Mouse (Mus musculus) induced T-regulatory cell, adult 2 months (primary cell): Measurements from ENCODE around the gene Stap2.
A peak's percentile ranks its signal among the peaks of the same experiment; 100 is the strongest.

Experiments used
- DNase-seq: peaks from one replicate; pipeline ENCODE4 v3.0.0-alpha.2; 2012; ENCODE audit warnings: low read depth

Gene Stap2

DNA sequence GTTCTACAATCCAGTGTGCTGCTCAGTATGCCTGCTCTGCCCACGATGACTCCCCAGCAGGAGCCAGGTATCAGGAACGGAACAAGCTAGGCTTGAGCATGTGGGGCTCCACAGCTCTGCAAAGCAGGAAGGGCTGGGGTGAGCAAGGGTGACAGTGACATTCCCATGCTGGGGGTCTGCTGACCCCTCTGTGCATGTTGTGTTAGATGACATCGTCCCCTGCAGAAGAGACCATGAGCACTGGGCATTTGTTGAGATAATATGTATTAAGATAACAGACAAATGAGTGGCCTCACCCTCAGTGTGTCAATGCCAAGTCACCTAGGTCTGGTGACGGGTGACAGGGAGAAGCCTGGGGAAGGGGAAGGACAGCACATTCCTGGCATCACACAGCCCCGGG, 19.5 kb upstream of the Stap2 start:
- DNase-seq = no peak

DNA sequence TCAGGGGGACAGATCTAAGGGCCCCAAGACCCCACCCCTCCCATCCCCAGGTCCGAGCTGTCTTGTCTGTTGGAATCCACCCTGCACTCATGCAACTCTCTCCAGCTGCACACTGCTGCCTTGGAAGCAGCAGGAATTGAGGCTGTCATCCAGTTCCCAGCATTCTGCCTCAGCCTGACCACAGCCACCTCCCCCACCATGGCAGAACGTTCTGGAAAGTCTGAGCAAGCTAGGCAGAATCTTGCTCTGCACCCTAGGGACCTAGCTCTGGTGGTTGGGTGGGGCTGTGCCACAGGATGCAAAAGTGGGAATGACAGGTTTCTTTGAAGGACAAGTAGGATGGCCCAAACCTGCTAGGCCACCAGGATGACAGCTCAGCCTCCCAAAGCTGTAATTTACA, 19.1 kb upstream of the Stap2 start:
- no peak for DNase-seq

DNA sequence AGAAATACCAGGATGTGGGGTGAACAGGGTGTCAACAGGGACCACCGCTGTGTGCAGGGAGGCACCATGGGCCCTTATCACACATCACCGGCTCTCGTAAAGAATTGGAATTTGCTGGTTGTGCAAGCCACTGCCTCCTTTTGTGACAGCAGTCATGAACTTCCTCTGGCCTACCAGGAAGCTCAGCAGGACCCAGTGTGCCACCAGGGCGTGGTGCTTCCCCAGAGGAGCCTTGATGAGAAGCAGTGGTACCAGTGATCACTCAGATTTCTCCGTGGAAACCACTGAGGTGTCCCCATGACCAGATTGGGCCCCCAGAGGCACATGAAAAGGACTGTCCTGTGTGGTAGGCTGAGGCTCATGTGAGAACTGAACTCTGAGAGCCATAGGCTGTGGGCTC, 18.0 kb upstream of the Stap2 start:
- DNase-seq = peak; percentile 46

DNA sequence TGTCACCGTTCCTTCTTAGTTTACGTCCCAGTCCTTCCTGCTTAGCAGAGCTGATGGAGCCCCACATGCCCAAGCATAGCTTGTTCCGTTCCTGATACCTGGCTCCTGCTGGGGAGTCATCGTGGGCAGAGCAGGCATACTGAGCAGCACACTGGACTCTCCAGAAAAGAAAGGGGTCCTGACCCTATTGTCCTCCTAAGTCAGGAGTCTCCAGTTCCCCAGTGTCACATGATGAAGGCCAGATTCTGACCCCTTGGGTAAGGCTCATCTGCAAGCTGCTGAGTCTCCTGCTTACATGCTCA, 17.6 kb upstream of the Stap2 start:
- no peak for DNase-seq

DNA sequence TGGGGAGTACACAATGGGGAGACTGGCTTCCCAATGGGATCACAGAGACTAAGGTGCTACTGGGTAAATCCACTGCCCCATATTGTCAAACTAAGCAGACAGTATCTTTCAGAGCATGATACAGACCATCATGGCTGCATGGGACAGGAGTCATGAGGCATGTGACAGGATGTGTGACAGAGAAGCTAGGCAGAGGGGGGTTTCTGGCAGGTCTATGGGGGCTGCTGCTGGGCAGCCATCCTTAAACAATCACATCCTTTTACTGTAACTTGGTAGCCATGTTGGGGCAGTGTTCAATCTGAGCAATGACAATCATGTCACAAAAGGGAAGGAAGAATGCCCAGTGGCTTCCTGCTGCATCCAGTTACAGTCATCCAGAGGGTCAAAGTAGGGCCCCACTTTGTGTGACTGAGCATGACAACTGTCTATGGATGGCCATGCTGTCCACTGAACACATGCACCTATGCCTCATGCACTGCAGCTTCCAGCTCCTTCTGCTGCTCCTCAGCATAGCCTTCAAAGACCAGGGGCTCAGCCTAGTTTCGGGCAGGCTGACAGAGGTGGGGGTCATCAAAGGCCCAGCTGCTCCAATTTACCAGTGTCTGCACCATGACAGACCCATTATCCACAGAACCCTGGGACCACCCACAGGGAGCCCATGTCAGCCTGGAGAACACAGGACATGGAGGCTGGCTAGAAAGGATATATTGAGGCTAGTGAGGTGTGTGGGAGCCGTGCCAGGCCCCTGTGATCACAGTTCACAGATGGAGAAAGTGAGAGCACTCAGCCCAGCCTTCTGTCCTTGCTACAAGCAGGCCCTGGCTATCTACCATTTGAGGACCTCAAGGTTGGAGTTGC, 17.0 kb upstream of the Stap2 start:
- DNase-seq = no peak

DNA sequence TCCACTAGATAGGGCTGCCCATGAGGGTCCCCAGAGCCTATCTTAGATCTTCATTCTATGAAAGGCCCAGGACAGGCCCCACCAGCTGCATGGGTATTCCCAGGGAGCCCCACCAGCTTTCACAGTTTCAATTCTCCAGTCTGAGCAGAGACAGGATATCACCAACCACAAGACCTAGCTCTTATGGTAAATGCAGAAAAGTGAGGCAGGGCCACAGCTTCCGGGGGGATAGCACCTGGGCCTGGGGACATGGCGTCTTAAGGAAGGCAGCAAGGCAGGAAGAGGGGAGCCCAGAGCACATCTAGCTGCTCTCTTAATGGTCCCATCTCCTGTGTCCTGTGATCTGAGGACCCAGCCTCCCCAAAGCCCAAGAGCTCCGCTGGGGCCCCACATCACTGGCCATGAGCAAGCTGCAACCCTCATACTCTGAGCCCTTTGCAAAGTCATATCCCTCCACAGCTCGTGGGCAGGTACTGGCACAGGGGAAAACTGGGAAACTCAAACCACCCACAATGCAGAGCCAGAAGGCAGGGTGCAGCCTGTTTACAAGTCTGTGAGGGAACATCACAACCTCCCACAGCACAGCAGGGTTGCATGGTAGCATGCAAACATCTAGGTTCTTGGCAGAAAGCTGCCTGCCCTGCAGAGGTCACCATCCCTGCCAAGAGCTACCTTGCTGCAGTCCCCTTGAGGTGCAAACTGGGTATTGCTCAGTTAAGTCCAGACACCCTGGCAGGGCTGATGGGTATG, 16.0 kb upstream of the Stap2 start:
- peak; percentile 70 for DNase-seq

DNA sequence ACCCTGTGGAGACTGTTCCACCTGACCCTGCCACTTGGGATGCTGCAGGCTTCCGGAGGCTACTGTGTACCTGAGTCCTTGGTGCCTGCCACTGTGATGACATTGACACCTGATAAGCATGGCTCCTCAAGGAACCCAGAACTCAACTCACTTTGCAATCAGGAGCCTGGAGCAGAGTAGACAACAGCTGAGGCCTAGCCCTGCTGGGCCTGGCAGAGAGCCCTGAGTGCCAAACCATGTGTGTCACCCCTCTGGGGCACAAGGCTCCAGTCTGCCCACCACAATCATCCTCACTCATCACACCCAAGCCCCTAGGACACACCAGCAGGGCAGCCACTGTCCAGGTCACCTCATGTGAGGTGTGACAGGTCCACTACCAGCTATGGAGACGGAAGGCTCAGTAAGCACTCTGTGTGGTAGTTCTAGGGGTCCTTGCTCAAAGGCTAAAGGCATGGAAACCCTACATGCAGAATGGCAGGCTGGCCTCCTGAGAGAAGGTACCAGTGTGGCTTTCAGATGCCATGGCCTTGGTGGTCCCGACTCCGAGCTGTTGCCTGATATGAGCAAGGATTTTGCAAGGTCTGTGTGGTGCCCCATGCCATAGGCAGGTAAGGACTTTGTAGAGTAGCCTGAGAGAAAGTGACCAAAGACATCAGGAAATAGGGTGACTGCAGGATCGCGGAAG, 15.2 kb upstream of the Stap2 start:
- no peak for DNase-seq

DNA sequence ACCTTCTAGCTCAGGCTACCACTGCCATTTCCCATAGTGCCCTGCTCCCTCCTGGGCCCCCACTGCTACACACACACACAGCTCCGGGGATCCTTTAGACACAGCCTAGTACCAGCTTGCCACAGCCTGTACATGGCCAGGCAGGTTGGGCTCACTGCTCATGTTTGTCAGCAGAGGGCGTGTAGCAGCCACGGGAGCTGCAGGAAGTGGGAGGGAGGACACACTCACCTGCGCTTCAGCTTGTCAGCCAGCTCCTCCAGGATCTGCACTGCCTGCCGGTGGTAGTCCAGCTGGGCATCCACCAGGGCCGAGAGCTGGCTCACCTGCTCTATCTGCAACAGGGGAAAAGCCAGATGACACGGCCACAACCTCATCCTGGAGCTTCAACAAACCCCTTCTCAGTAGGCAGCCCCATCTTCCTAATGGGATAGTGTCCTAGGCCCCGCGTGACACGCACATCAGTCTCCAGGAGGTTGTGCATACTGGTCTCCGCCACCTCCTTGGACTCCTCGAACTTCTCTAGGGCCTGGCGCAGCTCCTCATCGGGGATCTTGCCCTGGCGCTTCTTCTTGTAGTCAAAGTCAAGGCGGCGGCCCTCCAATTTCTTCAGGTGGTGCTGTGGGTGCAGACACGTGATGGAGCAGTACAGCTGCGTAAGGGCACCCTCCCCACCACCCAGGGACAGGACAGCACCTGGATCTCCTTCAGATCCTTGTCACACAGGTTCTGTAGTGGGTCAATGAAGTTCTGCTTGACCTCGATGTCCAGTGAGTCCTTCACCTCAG, 13.2 kb upstream of the Stap2 start:
- DNase-seq = peak; percentile 68

DNA sequence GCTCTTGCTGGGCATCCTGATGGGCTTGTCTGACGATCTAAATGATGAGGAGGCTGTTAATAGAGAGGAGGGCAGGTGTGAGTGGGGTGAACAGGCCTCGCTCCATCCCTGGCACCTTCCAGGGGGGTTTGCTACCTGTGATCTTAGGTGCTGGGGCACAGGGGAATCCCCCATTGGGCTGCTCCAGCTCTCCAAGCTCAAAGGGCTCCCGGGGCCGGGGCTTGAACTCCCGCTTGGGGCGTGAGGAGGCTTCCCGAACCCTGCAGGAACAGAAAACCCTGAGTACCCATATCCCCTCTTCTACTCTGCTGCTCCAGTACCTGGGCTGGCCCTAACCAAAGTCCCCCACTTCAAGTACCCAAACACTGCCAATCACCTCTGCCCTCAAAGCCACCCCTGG, 12.5 kb upstream of the Stap2 start:
- DNase-seq = no peak

DNA sequence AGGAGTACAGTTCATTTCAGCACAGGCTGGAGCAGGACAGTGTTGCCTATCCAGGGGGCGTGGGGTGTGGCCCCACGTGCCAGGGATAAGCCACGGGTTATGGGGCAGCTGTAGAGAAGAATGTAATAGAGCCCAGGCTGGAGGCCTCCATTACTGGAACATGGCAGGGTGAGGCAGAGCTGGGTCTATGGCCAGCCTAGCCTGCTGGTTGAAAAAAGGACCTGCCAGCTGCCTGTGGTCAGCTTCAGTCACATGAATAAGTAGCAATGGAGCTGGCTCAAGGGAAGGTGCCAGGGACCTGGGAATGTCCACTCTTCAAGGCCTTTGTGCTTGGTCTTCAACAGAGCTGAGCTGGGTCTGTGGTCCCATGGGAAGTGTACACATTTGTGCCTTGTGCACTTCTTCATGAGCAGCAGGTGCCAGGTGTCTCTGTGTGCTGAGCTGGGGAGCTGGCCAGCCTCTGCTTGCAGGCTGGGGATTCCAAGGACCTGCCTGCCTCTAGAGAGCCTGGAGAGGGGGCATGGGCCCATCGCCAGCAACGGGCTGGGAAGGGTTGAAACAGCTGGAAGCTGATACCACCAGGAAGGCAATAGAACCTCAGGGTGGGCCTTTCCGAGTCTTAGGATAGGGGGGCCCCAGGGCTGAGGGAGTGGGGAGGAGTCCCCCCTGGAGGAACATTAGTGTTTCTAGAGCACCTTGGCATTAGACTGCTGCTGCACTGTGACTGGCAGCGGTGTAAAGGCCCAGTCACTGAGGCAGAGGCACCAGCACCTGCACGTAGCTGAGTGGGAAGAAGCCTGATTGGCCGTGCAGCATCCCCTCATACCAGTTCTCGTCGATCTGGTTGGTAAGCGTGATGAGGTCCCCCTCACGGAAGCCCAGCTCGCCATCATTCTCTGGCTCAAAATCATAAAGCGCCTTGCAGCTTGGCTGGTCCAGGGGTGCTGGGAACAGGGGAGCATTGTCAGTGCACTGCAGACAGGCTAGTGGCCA, 11.7 kb upstream of the Stap2 start:
- no peak for DNase-seq

DNA sequence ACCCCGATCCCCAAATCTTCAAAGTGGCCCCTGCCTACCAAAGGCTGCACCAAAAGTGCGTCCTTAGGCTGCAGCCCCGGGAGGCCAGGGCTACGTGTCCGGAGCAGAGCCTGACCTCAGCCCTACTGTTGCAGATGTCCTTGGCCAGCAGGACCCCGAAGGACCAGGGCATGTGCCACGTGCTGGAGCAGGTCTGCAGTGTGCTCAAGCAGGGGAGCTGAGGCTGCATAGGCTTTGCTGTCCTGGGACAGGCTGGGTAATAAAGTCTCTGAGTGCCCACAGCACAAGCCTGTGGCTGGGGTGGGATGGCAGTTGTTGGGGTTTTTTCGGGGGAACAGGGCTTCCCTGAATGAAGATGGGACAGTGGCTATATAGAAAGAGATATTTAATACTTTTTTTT, 11.0 kb upstream of the Stap2 start:
- no peak for DNase-seq

DNA sequence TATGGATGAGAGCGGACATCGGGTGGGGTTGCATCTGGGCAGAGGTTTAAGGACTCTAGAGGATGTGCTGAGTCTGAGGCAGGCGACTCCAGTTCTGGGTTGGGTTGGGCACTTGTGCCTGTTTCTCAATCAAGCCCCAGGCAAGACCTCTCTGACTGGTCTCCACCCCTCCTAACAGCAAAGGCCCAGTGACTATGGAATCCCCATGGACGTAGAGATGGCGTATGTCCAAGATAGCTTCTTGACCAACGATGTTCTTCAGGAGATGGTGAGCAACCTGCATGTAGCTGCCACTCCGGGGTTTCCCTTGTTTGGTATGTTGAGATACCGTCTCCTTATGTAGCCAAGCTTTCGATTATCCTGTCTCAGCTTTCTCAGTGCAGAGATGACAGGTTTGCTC, 9.9 kb upstream of the Stap2 start:
- DNase-seq = no peak

DNA sequence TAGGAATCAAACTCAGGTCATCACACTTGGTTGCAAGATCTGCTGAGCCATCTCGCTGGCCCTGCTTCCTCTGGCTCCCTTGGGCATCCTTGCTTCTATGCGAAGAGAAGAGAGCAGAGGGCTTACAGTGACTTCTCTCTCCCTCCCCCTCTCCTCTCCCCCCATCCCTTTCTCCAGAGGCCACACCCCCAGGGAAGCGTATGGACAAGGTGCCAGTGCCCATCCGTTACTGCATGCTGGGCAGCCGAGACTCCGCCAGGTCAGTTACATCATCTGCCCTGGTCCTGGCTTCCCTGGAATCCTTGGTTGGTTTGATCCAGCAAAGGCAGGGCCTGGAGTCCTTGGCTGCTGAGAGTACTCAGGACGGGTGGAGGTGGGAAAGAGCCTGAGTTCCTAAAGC, 6.1 kb upstream of the Stap2 start:
- no peak for DNase-seq

DNA sequence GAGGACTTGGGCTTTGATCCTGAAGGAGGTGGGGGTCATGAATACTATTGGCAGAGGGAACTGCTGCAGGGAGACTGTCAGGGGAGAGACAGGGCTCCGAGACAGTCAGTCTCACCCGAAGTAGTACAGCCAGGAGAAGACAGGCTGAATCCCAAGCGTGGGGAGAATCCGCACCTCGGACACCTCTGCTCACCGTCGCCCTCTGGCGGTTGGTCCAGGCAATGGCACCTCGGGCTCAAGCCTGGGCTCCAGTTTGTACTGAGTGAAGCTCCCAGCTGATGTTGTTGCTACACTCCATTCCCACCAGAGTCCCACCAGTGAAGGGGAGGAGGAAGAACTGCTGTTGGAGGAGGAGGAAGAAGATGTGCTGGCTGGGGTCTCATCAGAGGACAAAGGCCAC, 5.3 kb upstream of the Stap2 start:
- DNase-seq = peak; percentile 85

DNA sequence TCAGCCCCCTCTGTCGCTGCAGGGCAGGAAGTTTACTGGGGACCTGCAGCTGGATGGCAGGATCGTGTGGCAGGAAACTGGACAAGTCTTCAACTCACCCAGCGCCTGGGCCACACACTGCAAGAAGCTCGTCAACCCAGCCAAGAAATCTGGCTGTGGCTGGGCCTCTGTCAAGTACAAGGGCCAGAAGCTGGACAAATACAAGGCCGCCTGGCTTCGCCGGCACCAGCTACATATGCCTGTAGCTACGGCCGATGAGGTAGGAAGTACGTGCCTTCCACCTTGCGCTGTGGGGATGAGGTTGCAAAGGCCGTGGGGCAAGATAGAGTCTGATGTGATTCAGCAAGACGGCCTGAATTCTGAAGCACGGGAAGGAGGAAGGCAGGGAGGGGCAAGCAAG, 4.9 kb upstream of the Stap2 start:
- peak; percentile 35 for DNase-seq

DNA sequence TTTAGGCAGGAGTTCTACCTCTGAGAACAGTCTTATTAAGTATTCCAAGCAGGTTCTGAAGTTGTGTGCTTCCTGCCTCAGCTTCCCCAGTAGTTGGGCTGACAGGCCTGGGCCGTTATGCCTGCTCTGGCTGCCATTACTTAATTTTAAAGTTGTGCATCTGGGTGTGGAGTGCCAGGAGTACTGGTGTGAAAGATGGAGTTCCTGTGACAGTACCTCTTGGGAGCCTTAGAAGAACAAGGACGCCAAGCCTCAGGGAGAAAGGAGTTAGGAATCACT, 4.5 kb upstream of the Stap2 start:
- DNase-seq = no peak

DNA sequence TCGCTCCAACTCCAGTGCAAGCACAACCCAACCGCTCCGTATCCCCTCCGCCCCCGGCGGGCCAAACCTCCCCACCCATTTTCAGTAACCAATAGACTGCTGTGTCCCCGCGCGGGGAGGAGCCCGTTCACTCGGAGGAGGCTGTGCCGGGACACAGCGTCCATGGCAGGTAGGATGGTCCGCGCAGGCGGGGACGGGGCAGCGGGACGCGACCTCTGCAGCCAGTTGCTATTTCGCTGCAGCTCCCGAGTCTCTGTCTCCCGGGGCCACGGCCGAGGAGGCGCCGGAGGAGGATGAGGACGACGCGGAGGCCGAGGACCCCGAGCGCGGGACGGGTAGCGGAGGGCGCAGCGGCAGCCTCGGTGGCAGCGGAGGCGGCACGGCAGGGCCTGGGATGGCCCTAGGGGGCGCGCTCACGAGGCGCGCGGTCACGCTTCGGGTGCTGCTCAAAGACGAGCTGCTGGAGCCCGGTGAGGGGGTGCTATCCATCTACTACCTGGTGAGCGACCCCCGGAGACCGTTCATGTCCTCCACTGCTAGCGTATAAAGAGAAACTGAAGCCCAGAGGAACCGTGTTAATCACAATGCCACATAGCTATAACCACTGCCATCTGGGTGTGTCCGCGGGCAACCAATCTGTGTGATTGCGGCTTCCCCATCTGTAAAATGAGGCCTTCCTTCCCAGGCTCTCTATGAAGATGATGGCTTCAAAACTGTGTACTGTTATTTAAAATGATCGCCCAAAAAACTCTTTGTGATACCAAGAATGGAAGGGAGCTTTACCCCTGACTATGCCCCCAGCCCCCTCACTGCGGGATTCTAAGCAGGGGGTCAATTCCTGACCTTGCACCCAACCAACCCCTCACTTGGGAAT, 3.9 kb upstream of the Stap2 start:
- peak; percentile 96 for DNase-seq

DNA sequence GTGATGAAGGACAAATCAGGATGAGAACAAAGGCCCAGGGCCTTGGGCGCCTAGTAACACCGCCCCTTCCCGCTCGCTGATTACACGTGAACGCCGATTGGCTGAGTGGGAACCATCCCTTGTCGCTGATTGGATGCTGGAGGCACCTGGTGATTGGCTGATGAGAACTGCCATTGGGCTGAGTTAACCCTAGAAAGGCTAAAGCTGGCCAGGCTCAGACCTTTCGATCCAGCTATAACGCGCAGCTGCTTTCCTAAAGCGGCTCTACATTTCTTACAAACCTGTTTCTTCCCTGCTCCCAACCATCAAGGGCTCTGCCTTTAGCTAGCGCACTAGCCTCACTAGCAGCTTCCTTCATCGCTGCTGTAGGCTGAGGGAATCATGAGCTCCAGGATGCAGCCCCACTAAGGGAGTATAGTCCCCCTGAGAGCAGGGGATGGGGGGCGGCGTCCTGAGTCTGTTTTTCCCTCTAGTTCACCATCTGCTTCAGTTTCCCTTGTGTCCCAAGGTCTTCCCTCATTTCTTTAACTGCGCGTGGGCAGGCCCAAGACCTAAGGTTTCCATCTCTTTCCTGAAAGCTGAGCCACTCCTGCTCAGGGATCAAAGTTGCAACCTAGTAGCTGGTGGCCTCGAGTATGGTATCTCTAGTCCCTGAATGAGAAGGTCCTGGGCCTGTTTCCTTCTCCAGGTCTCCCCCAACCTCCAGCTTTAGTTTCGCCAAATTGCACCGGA, 3.1 kb upstream of the Stap2 start:
- peak; percentile 96 for DNase-seq

DNA sequence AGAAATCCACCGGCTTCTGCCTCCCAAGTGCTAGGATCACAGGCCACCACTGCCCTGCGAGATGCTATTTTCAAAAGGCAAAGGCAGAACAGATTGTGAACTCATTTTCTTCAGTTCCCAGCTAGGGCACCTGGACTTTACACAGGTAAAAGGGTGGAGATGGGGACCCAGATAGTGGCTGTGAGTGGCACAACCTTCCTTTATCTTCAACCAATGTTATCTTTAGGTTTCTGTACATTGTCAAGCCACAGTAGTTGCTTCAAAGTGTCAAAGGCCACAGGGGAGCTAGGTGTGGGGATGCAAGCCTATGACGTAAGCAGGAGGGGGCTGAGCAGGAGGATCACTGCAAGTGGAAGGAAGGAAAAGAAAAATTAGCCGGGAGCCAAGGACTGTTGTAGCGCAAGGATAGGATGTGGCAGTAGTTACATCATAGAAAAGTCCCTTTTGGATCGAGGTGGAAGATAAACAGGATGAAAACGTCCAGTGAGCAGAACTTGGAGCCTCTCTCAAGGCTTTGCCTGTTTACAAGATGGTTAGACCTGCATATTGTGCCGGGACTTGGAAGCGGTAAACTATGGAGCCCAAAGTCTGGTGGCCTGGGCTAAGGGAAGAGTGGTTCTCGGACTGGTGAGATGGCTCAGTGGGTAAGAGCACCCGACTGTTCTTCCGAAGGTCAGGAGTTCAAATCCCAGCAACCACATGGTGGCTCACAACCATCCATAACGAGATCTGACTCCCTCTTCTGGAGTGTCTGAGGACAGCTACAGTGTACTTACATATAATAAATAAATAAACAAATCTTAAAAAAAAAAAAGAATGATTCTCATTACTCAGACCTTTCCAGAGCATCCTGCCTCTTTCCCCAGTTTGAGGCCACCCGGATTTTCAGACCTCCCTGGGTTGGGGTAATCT, 2.3 kb upstream of the Stap2 start:
- DNase-seq = peak; percentile 42
